Mouse (Mus musculus) layer of hippocampus, adult 2 months (tissue): ENCODE results near the gene Btf3l4. TPM values are rescaled to one million over a fixed set of nuclear protein-coding genes. Genes with fewer than 3 reads are reported as not detected.

Experiments
- DNase-seq, 2 experiments: peaks; one replicate each; pipeline ENCODE4 v3.0.0; 2022; ENCODE audit warnings: low spot score in 2 of 2
- H3K27ac ChIP-seq: fragments of 200-600 bp; 2 replicates; pipeline ENCODE4 v1.8.1; 2022
- H3K4me3 ChIP-seq: fragments of 200-600 bp; 2 replicates; pipeline ENCODE4 v1.8.1; 2022; ENCODE audit warnings: mild to moderate bottlenecking
- CTCF ChIP-seq: fragments of 200-600 bp; conservative IDR thresholded peaks from 2 replicates; pipeline ENCODE4 v1.8.1; 2022; ENCODE audit warnings: antibody characterized with exemption, mild to moderate bottlenecking, moderate library complexity
- long read RNA-seq, 2 experiments: library from polyadenylated mRNA; stranded (forward); transcript quantifications; one replicate each; pipeline ENCODE4 v2.0.0; 2021; ENCODE audit warnings: borderline mapping rate in 2 of 2
- total RNA-seq, 2 experiments: library from RNA; stranded (reverse); gene quantifications; 2 replicates each; pipeline ENCODE4 v1.2.3; 2021

The Btf3l4 gene
- total RNA-seq: 10 to 100 TPM; 87.9 to 89.4 TPM
- long read RNA-seq, experiment 1, transcript Btf3l4-204 (6 exons, 3,141 nt): major isoform, 53 of 71 reads
- long read RNA-seq, experiment 1, transcript Btf3l4-203 (6 exons, 1,033 nt): minor isoform, 6 of 71 reads
- long read RNA-seq, experiment 1, partial matches to known transcripts: 7 of 71 reads
- long read RNA-seq, experiment 1, other reads (novel, unspliced or antisense): 3 of 71 reads
- long read RNA-seq, experiment 2, transcript Btf3l4-204 (6 exons, 3,141 nt): major isoform, 78 of 98 reads
- long read RNA-seq, experiment 2, partial matches to known transcripts: 11 of 98 reads
- long read RNA-seq, experiment 2, other reads (novel, unspliced or antisense): 5 of 98 reads

GRCm38 (mm10) chr4:108832916-108833827 is at the start of gene Btf3l4:
Gene Btf3l4 (minus strand): TSS chr4:108833614.
- Histone ChIP-seq H3K4me3 (peak within 1 kb of the TSS; percentile 93), H3K27ac (peak within 1 kb of the TSS; percentile 99)
- peak; percentile 90 to 91 for DNase-seq
- TF ChIP-seq CTCF: no peak

- no peak for TF ChIP-seq CTCF
- peak within 1 kb of the TSS; percentile 61 for H3K4me3 ChIP-seq
- H3K27ac ChIP-seq: no peak within 1 kb of the TSS
- DNase-seq: peak; percentile 16 to 60
These were observed 45.8 kb upstream of the Btf3l4 start, which contains the start of gene Rab3b for GRCm38 (mm10) chr4:108878963-108879822. Gene Rab3b (plus strand): TSS chr4:108879063.

GRCm38 (mm10) chr4:108877901-108878300 is 44.5 kb upstream of the Btf3l4 start:
- Histone ChIP-seq H3K27ac (no peak overlapping the region), H3K4me3 (no peak overlapping the region)
- no peak for TF ChIP-seq CTCF
- no peak for DNase-seq

GRCm38 (mm10) chr4:108873746-108874145 is 40.3 kb upstream of the Btf3l4 start:
- no peak overlapping the region for H3K4me3 ChIP-seq
- no peak for DNase-seq
- no peak overlapping the region for H3K27ac ChIP-seq
- TF ChIP-seq CTCF: no peak

- peak; percentile 94 for TF ChIP-seq CTCF
- H3K4me3 ChIP-seq: no peak overlapping the region
- no peak overlapping the region for H3K27ac ChIP-seq
- DNase-seq: peak; percentile 89 to 96
These were observed 36.4 kb upstream of the Btf3l4 start for GRCm38 (mm10) chr4:108869730-108870374.

- DNase-seq: no peak
- no peak overlapping the region for H3K4me3 ChIP-seq
- no peak for TF ChIP-seq CTCF
- no peak overlapping the region for H3K27ac ChIP-seq
These were observed 33.4 kb upstream of the Btf3l4 start for GRCm38 (mm10) chr4:108866806-108867205.

- DNase-seq: no peak
- Histone ChIP-seq H3K4me3 (peak within 1 kb of the TSS; percentile 80), H3K27ac (peak within 1 kb of the TSS; percentile 93)
- no peak for TF ChIP-seq CTCF
These were observed 15.1 kb upstream of the Btf3l4 start, which contains the start of gene A730015C16Rik for GRCm38 (mm10) chr4:108848505-108848848. Gene A730015C16Rik (minus strand): TSS chr4:108848619.

GRCm38 (mm10) chr4:108847715-108848504 is 14.5 kb upstream of the Btf3l4 start, which contains the start of gene Kti12:
Gene Kti12 (plus strand): TSS chr4:108847785.
- no peak for TF ChIP-seq CTCF
- H3K27ac ChIP-seq: peak within 1 kb of the TSS; percentile 93
- H3K4me3 ChIP-seq: peak within 1 kb of the TSS; percentile 80
- DNase-seq: peak; percentile 79 to 87

- no peak for DNase-seq
- TF ChIP-seq CTCF: no peak
- no peak overlapping the region for H3K4me3 ChIP-seq
- no peak overlapping the region for H3K27ac ChIP-seq
These were observed 12.6 kb upstream of the Btf3l4 start for GRCm38 (mm10) chr4:108845824-108846569.

- no peak for DNase-seq
- no peak overlapping the region for H3K27ac ChIP-seq
- H3K4me3 ChIP-seq: no peak overlapping the region
- no peak for TF ChIP-seq CTCF
These were observed 9.9 kb upstream of the Btf3l4 start for GRCm38 (mm10) chr4:108843336-108843735.
